Mouse (Mus musculus): ENCODE results near the gene Tgm6.

Tgm6 gene

DNA sequence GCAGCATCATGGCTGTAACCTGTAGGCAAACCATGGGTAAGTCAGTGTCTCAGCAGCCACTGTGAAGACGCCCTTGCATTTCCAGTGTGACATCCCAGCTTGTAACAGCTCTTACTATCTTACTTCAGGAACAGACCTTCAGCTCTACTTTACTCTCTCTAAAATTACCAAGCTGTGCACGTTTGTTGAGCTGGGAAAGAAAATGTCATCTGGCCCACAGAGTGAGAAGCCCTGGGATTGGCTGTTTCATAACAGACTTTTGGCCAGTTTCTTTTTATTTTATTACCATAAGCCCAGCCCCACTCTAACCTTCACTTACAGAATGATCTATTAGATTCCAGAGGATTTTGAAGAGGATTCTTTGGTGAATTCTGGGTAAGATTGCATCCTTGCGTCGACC is at the start of gene Tgm6:
TSS of gene Tgm6 (plus strand) at position 301 of the 400 bp plus-strand sequence.
- DNase-seq (ENCODE audit: low spot score), result no peak

DNA sequence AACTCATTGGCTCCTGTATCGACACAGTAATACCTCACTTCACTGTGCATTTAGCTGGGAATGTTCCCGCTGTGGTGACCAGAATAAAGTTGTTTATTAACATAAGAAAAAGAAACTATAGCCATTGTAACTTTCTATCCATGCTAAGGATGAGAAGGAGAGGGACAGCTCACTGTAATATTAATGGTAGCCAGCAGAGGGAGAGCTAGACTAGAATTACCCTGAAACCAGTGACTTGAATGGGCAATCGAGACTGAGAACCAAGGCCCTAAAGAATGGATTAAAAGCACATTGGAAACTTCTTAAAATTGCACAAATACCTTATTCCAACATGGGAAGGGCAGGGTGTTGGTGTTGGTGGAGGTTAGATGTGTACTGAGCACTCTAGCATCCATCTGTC is 44.0 kb upstream of the Tgm6 start:
- DNase-seq (ENCODE audit: low spot score), result no peak

DNA sequence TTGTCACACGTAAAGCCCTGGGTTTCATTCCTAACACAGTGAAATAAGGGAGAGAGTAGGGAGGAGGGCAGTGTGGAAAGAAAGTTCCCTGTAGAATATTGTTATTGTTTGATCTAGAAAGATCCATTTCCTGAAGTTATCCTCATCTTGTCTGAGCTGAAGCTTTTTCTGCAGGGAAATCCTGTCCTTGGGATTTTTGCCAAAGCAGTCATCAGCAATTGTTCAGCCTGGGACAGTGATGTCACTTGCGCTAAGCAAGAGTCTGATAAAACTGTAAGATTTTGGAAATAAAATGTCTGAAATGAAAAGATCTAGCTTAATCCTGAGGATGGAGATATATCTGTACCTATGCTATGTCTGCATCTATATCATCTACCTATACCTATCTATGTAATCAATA is 41.8 kb upstream of the Tgm6 start:
- no peak for DNase-seq (ENCODE audit: low spot score)

GRCm38 (mm10) chr2:130112804-130113203 is 588 bp downstream of the Tgm6 start:
- DNase-seq (ENCODE audit: low spot score), result no peak

GRCm38 (mm10) chr2:130113379-130113778 is 1.2 kb downstream of the Tgm6 start:
- DNase-seq (ENCODE audit: low spot score), result no peak

DNA sequence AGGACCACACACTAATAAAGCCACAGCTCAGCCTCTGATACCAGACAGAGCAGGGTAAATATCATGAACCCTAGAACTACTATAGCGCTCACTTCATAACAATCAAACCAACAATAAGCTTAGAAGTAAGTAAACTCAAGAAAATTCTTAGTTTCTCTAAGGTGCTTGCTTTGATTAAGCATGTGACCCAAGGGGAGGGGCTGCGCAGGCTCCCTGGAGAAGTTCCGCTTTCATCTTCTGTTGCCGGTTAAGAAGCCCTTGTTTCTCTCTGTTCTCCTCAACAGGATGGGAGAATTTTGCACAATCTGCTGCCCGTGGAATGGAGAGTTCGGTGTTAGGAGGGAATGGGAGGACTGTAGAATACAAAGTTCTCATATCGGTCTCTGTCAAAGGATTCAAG is 6.4 kb downstream of the Tgm6 start:
- no peak for DNase-seq (ENCODE audit: low spot score)

GRCm38 (mm10) chr2:130125279-130126059 is 13.3 kb downstream of the Tgm6 start:
- DNase-seq (ENCODE audit: low spot score), result no peak

DNA sequence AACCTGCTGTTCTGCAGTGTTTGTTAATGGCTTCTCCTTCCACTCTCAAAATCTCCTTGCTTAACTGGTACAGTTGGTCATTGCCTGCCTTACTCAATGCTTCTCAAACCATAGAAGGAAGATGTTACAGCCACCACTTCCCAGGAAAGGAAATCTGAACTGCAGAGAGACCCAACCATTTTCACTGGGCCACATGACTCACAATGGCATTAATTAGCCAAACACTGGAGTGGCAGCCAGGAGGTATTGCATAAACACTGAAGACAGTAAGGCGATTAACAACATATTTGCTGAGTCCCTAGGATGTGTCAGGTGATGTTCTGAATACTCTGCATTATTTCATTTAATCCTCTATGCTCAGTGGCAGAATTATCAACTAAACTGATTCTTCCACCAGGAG is 13.9 kb downstream of the Tgm6 start:
- no peak for DNase-seq (ENCODE audit: low spot score)

- DNase-seq (ENCODE audit: low spot score), result no peak
Measured at GRCm38 (mm10) chr2:130129687-130130086, 17.5 kb downstream of the Tgm6 start.

DNA sequence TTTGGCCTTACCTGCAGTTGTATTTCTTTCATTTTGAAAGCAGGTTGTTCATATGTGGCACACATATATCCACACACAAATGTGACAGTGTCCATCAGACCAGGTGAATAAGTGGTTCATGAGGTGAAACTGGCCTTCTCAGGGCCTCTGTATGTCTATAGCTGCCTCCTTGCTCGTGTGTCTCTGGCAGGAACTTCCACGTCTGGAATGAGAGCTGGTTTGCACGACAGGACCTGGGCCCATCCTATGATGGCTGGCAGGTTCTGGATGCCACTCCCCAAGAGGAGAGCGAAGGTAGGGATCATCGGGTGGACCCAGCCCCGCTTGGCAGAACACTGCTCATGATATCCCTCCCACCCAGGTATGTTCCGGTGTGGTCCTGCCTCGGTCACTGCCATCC is 30.8 kb downstream of the Tgm6 start:
- no peak for DNase-seq (ENCODE audit: low spot score)

GRCm38 (mm10) chr2:130144703-130145324 is 32.6 kb downstream of the Tgm6 start:
- DNase-seq (ENCODE audit: low spot score), result no peak

- DNase-seq (ENCODE audit: low spot score), result no peak
Measured at GRCm38 (mm10) chr2:130146089-130146668, 34.0 kb downstream of the Tgm6 start.

DNA sequence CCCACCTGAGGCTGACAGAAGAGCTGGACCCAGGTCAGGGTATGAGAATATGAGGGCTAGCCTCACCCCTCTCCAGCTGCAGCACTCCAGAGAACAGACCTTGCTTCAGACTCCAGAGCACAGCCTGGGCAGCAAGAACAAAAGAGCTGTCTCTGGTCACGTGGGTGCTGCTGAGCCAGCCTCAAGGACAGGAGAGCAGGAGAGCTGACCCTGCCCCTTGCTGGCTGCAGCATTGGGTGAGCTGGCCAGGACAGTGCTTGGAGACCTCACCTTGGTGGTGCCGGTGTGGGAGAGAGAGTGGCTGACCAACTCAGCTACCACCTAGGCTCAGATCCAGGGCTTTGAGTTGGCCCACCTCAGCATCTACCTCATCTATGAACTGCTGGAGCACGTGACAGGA is 43.0 kb downstream of the Tgm6 start:
- no peak for DNase-seq (ENCODE audit: low spot score)

GRCm38 (mm10) chr2:130155851-130156250 is 43.6 kb downstream of the Tgm6 start:
- DNase-seq (ENCODE audit: low spot score), result no peak

DNA sequence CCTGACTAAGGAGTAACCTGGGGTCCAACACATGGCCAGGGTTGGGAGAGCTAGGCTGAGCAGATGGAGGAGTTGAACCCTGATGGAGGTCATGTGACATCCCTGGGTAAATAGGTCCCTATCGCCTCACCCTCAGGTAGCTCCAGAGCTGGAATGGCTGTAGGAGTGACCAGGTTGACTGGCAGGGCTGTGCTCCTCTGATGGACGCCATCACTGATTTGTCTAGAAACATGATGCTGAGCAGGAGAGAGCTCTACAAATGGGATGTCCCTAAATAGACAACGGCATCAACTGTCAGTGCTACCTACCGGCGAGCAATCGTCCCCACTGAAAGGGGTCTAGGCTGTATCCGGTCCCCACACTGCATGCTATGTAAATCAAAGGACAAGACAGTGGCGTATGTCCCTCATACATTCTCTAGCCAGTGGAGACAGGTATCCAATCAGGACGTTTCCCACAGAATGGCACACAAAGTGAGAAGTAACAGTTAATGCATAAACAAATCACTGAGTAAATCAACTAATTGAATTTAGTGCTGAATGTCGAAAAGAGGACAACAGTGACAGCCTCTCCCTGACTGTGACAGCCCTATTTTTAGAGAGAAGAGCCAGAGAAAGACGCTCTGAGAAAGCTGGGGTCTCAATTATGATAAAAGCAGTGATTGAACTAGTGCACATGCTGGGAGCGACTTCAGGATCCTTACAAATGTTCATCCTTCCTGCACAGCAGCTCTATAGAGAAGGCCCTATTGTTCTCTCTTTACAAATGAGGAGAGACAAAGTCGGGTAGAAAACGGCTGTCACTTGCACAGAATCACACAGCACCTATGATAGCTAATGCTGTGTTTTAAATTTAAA is 45.2 kb downstream of the Tgm6 start:
- no peak for DNase-seq (ENCODE audit: low spot score)

DNA sequence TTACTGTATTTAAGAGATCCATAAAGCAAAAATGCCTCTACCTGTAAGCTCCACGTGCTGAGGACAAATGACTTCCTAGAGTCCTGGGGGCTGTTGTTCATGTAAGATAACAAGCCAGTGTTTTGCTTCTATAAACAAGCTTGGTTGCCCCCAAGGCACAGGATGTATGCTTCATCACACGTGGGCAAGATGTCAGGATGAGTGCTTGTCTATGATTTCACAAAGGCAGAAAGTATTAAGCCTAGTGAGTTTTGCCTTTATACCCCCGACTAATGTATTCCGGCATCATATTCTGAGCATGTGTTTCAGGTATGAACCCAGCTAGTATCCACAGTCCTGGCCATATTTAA is 45.8 kb downstream of the Tgm6 start:
- DNase-seq (ENCODE audit: low spot score), result no peak

GRCm38 (mm10) chr2:130162701-130163100 is 50.5 kb downstream of the Tgm6 start:
- DNase-seq (ENCODE audit: low spot score), result no peak

DNA sequence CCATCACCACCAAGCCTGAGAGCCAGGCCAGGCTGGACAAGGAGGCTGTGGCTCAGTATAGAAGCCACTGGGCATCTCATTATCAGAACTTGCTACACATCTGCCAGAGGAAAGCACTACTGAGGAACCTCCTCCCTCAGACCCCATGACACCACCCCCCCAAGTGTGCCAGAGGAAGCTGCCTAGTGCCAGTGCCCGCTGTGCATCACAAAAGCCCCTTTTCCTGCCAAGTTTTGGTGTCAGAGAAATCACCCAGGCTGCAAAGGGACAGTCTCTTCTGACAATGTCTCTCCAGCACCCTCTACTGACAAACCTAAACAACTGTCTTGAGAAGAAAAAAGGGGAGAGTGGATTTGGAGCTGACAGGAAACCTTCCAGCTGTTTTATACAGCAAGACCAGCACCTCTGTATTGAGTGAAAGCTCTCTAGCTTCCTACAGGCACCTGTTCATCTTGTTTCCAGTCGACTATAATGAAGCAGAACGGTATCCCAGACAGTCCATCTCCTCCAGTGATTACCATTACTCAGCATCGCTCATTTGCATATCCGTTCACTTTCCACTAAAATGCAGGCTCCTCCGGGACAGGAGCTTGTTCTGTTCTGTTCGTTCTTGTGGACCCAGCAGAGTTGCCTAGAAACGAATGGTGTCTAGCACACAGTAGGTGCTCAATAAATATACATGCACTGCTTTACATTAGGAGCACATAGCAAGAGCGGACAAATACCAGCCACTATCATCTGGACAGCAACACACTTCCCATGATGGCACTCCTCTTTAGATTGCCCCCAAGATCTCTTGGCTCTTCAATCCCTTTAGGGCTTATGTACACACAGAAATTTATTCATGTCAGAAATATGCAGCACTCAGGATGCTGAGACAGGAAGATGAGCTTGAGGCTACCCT is 54.3 kb downstream of the Tgm6 start:
- no peak for DNase-seq (ENCODE audit: low spot score)

DNA sequence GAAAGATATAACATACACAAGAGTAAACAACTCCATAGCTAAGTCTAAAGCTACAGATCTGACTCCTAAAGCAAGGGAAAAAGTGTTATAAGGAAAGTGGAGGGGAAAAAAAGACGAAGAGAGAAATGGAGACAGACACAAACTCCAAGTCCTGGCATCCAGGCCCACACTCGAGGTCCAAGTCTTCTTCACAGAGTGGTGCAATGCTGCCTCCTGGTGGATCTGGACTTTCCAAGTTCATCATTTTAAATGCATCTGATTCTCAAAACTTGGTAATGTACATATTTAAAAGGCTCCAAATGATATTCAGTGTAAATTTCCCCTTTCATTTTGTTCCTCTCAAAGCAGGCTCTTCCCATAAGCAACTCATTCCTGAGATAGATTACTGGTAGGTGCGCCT is 55.6 kb downstream of the Tgm6 start:
- DNase-seq (ENCODE audit: low spot score), result no peak

GRCm38 (mm10) chr2:130171674-130172073 is 59.5 kb downstream of the Tgm6 start:
- no peak for DNase-seq (ENCODE audit: low spot score)

DNA sequence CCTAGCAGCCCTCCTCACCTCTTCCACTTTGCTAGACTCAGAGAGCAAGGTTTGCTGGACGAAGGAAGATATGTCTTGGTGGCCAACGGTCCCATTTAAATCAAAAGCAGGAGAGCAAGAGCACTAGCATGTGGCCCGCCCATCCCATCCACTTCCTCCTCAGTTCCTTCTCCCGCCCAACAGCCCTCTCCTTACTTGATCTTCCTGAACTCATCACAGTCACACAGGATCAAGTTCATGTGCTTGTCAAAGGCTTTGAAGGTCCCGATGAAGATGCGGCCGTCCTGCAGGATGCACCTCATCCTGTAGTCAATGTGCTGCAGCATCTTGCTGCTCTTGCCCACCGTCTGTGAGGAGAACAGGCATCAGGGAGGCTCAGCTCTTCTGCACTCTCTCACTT is 64.6 kb downstream of the Tgm6 start:
- DNase-seq (ENCODE audit: low spot score), result no peak

DNA sequence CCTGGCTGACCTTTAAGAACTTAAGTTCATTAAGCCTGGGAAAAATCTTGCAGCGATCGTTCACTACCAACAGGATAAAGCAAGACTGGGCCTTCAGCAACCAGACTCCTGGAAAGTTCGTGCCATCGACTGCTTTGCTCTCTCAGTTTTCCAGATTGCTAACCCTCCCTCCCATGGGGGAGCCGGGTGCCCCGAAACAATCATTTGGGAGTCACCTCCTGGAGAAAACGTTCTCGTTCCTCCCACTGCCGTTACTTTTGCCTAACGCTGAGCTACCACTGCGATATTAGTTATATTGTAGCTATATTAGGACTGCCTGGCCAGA is 66.1 kb downstream of the Tgm6 start:
- no peak for DNase-seq (ENCODE audit: low spot score)

Data from testis, postnatal 14 days (tissue).